Mouse (Mus musculus): Measurements from ENCODE around the gene Atf1. TPM values are rescaled to one million over a fixed set of nuclear protein-coding genes. Genes with fewer than 3 reads are reported as not detected.
"Not testable (repeated sequence)": the region's sequence is repeated elsewhere in the genome, so short reads cannot be mapped to it uniquely, and the experiment has no call there.

The Atf1 gene
- polyA plus RNA-seq, 1 experiment from 2014 or later, result 37.9 TPM

DNA sequence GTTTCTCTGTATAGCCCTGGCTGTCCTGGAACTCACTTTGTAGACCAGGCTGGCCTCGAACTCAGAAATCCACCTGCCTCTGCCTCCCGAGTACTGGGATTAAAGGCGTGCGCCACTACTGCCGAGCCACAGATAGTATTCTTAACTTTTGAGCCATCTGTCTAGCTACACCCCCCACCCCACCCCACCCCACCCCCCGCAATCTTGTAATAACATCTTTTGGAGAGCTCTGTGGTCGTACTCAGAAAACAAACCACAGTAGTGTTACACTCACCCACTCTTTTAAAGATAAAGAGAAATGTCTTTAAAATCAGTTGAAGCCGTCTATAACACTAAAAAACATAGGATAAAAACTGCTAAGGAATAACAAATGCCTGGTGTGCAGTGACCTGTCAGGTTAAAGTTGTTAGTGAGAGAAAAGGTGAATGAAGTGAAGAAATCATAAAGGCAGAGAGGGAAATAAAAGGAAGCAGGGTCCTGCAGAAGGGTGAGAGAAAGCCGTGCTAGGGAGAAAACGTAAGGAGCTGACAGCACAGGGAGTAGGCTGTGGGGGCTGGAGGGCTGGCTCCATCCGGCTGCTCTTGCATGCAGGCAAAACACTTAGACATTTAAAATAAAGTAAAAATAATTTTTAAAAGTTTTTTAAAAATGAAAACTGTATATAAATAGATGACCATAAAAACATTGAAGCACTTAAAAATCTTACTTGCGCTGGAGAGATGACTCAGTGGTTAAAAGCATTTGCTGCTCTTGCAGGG is 7.8 kb downstream of the Atf1 start:
- WGBS, result 86% methylated on average over 12 of the region's 12 CpGs
- Histone ChIP-seq H3K27ac (no peak overlapping the region), H3K4me3 (no peak overlapping the region), H3K9me3 (replicated peaks) (no peaks in the 10 kb centered on the region), H3K36me3 (peaks cover 27% of the 10 kb centered on the region), H3K27me3 (no peaks in the 10 kb centered on the region), H3K9ac (no peak overlapping the region), H3K4me2 (no peak overlapping the region), H3K4me1 (replicated peaks) (peaks cover 22% of the 10 kb centered on the region)
- ATAC-seq (replicated peaks; ENCODE audit: insufficient number of reproducible peaks, insufficient read depth, low FRiP score, low read depth), result no peak

- WGBS, result 67% methylated on average over 6 of the region's 6 CpGs
- peak overlapping the region; percentile 73 for H3K27ac ChIP-seq
- peaks cover 37% of the 10 kb centered on the region for H3K36me3 ChIP-seq
- peaks cover 17% of the 10 kb centered on the region for H3K4me1 ChIP-seq (replicated peaks)
- no peak overlapping the region for H3K4me3 ChIP-seq
- no peak overlapping the region; the same call in 1 of the 2 replicates for H3K9ac ChIP-seq
- no peak overlapping the region for H3K4me2 ChIP-seq
- ATAC-seq (replicated peaks; ENCODE audit: insufficient number of reproducible peaks, insufficient read depth, low FRiP score, low read depth), result no peak
- no peaks in the 10 kb centered on the region for H3K9me3 ChIP-seq (replicated peaks)
- no peaks in the 10 kb centered on the region for H3K27me3 ChIP-seq
Observed at GRCm38 (mm10) chr15:100236952-100237351, 9.3 kb downstream of the Atf1 start.

GRCm38 (mm10) chr15:100241780-100242179 is 14.2 kb downstream of the Atf1 start:
- WGBS, result 85% methylated on average over 6 of the region's 6 CpGs
- Histone ChIP-seq H3K9me3 (replicated peaks) (no peaks in the 10 kb centered on the region), H3K4me3 (no peak overlapping the region), H3K27ac (no peak overlapping the region), H3K27me3 (no peaks in the 10 kb centered on the region), H3K4me2 (no peak overlapping the region), H3K9ac (no peak overlapping the region), H3K4me1 (replicated peaks) (peaks cover 14% of the 10 kb centered on the region), H3K36me3 (peaks cover 59% of the 10 kb centered on the region)
- no peak for ATAC-seq (replicated peaks; ENCODE audit: insufficient number of reproducible peaks, insufficient read depth, low FRiP score, low read depth)

DNA sequence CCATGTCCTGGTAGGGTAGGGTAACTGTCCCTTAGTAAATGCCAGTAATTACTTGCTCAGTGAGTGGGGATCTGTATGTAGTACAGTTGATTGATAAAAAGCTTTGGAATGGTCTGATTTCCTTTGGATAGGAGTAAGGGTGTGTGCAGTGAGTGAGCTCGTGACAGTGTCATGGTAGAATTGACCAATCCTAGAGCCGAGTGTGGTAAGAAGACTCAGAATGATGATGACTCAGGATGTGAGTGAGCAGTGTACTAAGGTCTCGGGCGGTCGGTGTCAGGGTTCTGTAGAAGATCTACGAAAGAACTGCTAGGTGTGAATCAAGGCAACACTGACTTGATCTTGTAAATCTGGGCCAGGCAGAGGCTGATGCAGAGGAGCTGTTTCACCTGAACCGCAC is 18.3 kb downstream of the Atf1 start:
- ATAC-seq (replicated peaks; ENCODE audit: insufficient number of reproducible peaks, insufficient read depth, low FRiP score, low read depth), result no peak
- Histone ChIP-seq H3K27ac (no peak overlapping the region), H3K9ac (no peak overlapping the region), H3K4me2 (no peak overlapping the region), H3K36me3 (peaks cover 90% of the 10 kb centered on the region), H3K9me3 (replicated peaks) (no peaks in the 10 kb centered on the region), H3K4me1 (replicated peaks) (no peaks in the 10 kb centered on the region), H3K4me3 (no peak overlapping the region), H3K27me3 (no peaks in the 10 kb centered on the region)
- 92% methylated on average over 7 of the region's 7 CpGs for WGBS

GRCm38 (mm10) chr15:100247296-100247695 is 19.7 kb downstream of the Atf1 start:
- no peak for ATAC-seq (replicated peaks; ENCODE audit: insufficient number of reproducible peaks, insufficient read depth, low FRiP score, low read depth)
- no peaks in the 10 kb centered on the region for H3K27me3 ChIP-seq
- peaks cover 95% of the 10 kb centered on the region for H3K36me3 ChIP-seq
- no peaks in the 10 kb centered on the region for H3K4me1 ChIP-seq (replicated peaks)
- WGBS, result 92% methylated on average over 9 of the region's 9 CpGs
- no peak overlapping the region for H3K9ac ChIP-seq
- H3K27ac ChIP-seq, result no peak overlapping the region
- H3K4me3 ChIP-seq, result no peak overlapping the region
- no peaks in the 10 kb centered on the region for H3K9me3 ChIP-seq (replicated peaks)
- no peak overlapping the region for H3K4me2 ChIP-seq

DNA sequence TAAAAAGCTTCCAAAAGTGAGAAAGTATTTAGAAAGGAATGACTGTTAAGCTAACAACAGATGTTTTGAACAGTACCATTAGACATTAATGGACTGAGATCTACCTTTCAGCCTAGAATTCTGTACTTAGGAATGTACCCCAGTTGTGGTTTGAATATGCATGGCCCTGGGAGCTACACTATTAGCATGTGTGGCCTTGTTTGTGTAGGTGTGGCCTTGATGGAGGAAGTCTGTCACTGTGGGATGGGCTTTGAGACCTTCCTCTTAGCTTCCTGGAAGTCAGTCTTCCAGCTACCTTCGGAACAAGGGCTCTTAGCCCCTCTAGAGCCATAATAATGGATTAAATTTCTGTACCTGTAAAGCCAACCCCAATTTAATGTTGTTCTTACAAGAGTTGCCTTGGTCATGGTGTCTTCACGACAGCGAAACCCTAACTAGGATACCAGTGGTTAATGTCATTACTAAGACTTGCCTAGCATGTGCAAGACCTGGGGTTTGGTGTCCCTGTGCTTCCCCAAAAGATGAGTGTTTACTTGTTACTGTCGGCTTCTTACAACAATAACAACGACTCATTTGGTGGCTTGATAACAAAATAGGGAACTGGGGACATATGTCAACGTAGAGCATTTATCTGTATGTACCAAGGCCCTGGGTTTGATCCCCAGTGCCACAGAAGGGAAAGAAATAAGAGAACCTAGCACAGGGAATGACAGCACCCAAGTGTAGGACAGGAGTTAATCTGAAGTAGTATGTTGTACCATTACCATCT is 21.2 kb downstream of the Atf1 start:
- H3K36me3 ChIP-seq, result peaks cover 93% of the 10 kb centered on the region
- no peaks in the 10 kb centered on the region for H3K27me3 ChIP-seq
- no peak overlapping the region for H3K9ac ChIP-seq
- H3K9me3 ChIP-seq (replicated peaks), result no peaks in the 10 kb centered on the region
- no peak for ATAC-seq (replicated peaks; ENCODE audit: insufficient number of reproducible peaks, insufficient read depth, low FRiP score, low read depth)
- H3K4me1 ChIP-seq (replicated peaks), result no peaks in the 10 kb centered on the region
- H3K4me3 ChIP-seq, result no peak overlapping the region
- 90% methylated on average over 6 of the region's 6 CpGs for WGBS
- H3K4me2 ChIP-seq, result no peak overlapping the region
- H3K27ac ChIP-seq, result no peak overlapping the region

- WGBS, result 84% methylated on average over 6 of the region's 6 CpGs
- H3K27me3 ChIP-seq, result no peaks in the 10 kb centered on the region
- H3K9ac ChIP-seq, result no peak overlapping the region
- H3K4me3 ChIP-seq, result no peak overlapping the region
- H3K4me2 ChIP-seq, result no peak overlapping the region
- H3K36me3 ChIP-seq, result peaks cover 95% of the 10 kb centered on the region
- no peaks in the 10 kb centered on the region for H3K4me1 ChIP-seq (replicated peaks)
- no peaks in the 10 kb centered on the region for H3K9me3 ChIP-seq (replicated peaks)
- H3K27ac ChIP-seq, result no peak overlapping the region
- ATAC-seq (replicated peaks; ENCODE audit: insufficient number of reproducible peaks, insufficient read depth, low FRiP score, low read depth), result no peak
Observed at GRCm38 (mm10) chr15:100251153-100251780, 23.6 kb downstream of the Atf1 start.

DNA sequence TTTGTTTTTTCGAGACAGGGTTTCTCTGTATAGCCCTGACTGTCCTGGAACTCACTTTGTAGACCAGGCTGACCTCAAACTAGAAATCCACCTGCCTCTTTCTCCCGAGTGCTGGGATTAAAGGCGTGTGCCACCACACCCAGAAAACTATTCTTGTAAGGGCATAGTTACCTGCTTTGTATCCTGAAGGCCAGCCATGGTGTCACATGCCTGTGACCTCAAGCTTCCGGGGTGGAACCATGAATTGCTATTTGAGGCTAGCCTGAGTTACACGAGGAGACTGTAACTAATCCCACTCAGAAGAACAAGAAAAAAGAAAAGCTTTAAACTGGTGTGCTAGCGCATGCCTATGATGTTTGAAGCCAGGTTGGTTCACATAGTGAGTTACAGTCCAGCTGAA is 28.8 kb downstream of the Atf1 start:
- Histone ChIP-seq H3K27me3 (no peaks in the 10 kb centered on the region), H3K27ac (no peak overlapping the region), H3K9me3 (replicated peaks) (no peaks in the 10 kb centered on the region), H3K4me3 (no peak overlapping the region), H3K4me2 (no peak overlapping the region), H3K9ac (no peak overlapping the region), H3K4me1 (replicated peaks) (no peaks in the 10 kb centered on the region), H3K36me3 (peaks cover 77% of the 10 kb centered on the region)
- 84% methylated on average over 6 of the region's 6 CpGs for whole genome bisulfite sequencing
- no peak for ATAC-seq (replicated peaks; ENCODE audit: insufficient number of reproducible peaks, insufficient read depth, low FRiP score, low read depth)

DNA sequence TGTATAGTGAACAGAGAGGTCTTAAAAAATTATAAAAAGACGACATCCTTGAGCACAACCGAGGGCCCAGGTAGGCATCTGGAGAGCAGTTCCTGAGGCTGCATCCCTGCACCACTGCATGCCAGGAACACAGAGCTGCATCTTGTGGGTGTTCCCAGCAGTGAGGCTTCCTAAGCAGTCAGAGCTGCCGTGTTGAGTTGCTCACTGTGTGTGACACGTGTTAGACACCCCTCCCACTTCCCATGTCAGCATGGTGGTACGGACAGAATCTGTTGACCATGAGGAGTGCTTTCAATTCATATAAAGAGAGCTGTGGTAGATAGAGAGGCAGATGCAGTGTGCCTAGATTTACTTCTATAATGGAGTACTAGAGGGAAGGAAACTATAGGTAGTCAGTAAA is 29.7 kb downstream of the Atf1 start:
- H3K4me1 ChIP-seq (replicated peaks), result no peaks in the 10 kb centered on the region
- H3K9me3 ChIP-seq (replicated peaks), result no peaks in the 10 kb centered on the region
- WGBS, result 87% methylated on average over 5 of the region's 5 CpGs
- H3K9ac ChIP-seq, result no peak overlapping the region
- no peak overlapping the region for H3K27ac ChIP-seq
- H3K27me3 ChIP-seq, result no peaks in the 10 kb centered on the region
- no peak overlapping the region for H3K4me3 ChIP-seq
- no peak for ATAC-seq (replicated peaks; ENCODE audit: insufficient number of reproducible peaks, insufficient read depth, low FRiP score, low read depth)
- peaks cover 73% of the 10 kb centered on the region for H3K36me3 ChIP-seq
- no peak overlapping the region for H3K4me2 ChIP-seq

DNA sequence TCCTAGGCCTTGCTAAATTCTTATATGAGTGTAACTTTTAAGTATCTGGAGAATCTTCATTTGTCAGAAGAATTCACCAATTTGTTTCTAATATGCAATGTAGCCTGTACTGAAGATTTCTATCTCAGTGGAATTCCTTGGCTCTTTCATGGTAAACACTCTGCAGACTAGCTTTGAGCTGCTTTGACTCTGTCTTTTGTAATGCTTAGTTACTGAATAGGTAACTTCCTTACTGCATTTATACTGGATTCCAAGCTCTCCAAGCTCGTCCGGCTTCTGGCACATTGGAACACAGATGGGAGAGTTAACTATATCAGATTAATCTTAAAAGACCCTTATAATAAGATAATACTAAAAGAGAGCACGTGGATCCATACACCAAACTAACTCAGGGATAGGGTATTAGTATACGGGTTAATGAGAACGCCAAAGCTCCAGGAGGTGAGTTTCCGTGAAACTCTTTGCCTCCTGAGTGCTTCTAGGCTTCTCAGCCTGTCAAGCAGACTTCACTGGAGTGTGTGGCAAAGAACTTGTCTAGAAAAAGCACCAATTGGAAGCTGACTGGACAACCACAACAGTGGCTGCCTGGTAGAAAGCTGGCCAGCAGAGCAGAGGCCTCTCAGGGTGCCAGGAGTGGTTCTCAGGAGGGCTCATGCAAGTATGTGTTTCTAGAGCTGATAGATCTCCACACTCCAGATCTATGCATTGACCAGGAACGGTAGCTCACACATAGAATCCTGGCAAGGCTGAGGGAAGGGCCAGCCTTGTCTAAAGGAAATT is 31.2 kb downstream of the Atf1 start:
- H3K36me3 ChIP-seq, result peaks cover 62% of the 10 kb centered on the region
- no peak overlapping the region for H3K27ac ChIP-seq
- WGBS, result 95% methylated on average over 7 of the region's 7 CpGs
- H3K4me1 ChIP-seq (replicated peaks), result 0 out of 2 replicates have a peak, but pooled peaks cover 2% of the 10 kb centered on the region
- no peak overlapping the region for H3K4me3 ChIP-seq
- H3K9ac ChIP-seq, result no peak overlapping the region
- ATAC-seq (replicated peaks; ENCODE audit: insufficient number of reproducible peaks, insufficient read depth, low FRiP score, low read depth), result no peak
- H3K9me3 ChIP-seq (replicated peaks), result no peaks in the 10 kb centered on the region
- no peak overlapping the region for H3K4me2 ChIP-seq
- H3K27me3 ChIP-seq, result no peaks in the 10 kb centered on the region

DNA sequence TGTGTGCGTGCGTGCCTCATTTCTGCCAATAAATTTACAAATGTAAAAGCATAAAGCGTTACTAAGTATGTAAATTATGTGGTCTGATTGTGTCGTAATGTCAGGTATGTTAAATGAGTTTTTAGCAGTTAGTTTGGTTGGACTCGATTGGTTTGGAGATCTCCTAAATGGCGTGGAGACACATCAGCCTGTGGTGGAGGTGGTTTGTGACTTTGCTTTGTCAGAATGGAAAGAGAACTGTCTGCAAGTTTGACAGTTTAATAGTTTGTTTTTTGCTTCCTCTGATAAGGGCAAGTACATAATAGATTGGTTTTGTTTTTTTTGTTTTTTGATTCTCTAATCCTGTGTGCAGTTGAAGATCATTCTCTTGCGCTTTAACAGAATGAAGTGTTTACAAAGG is 32.7 kb downstream of the Atf1 start:
- not testable (repeated sequence) for H3K4me3 ChIP-seq; H3K4me2 ChIP-seq; H3K27ac ChIP-seq; H3K9ac ChIP-seq; ATAC-seq (replicated peaks; ENCODE audit: insufficient number of reproducible peaks, insufficient read depth, low FRiP score, low read depth); H3K27me3 ChIP-seq; H3K4me1 ChIP-seq (replicated peaks); H3K9me3 ChIP-seq (replicated peaks)
- 86% methylated on average over 7 of the region's 7 CpGs for WGBS
- peaks cover 48% of the 10 kb centered on the region for H3K36me3 ChIP-seq

All from heart, embryonic 15.5 days (tissue).